Mouse (Mus musculus) liver, embryonic 14.5 days (tissue): ENCODE results near the gene Olfr1414.

Experiments used
- CTCF ChIP-seq: IDR thresholded peaks from 2 replicates; pipeline ENCODE4 v1.5.1; 2016; ENCODE audit warnings: antibody characterized with exemption, low read depth, control low read depth
- EP300 ChIP-seq: IDR thresholded peaks from 2 replicates; pipeline ENCODE4 v1.6.1; 2016; ENCODE audit warnings: antibody characterized with exemption, low read depth

- TF ChIP-seq EP300 (no peak), CTCF (no peak)
These were observed 27.5 kb upstream of the Olfr1414 start for GRCm38 (mm10) chr1:92545929-92546328.
